Mouse (Mus musculus): ENCODE measurements around the gene Wipi1. TPM values are rescaled to one million over a fixed set of nuclear protein-coding genes. Genes with fewer than 3 reads are reported as not detected.
"Not testable (repeated sequence)": the region's sequence is repeated elsewhere in the genome, so short reads cannot be mapped to it uniquely, and the experiment has no call there.

Wipi1 gene
- total RNA-seq, 2 experiments from 2014 or later, result 59.7 to 62.2 TPM

GRCm38 (mm10) chr11:109622518-109623037 is 10.8 kb upstream of the Wipi1 start:
- intact Hi-C loops (cut with DNase I; ENCODE audit: low total_unique reads), result no loop called here

GRCm38 (mm10) chr11:109621183-109621582 is 9.4 kb upstream of the Wipi1 start:
- no peak for DNase-seq
- intact Hi-C loops (cut with DNase I; ENCODE audit: low total_unique reads), result no loop called here

More at GRCm38 (mm10) chr11:109622518-109623037, 10.8 kb upstream of the Wipi1 start:
- DNase-seq, result no peak

- intact Hi-C loops (cut with DNase I; ENCODE audit: low total_unique reads), result no loop called here
- DNase-seq, result no peak
Measured at GRCm38 (mm10) chr11:109620356-109620755, 8.6 kb upstream of the Wipi1 start.

DNA sequence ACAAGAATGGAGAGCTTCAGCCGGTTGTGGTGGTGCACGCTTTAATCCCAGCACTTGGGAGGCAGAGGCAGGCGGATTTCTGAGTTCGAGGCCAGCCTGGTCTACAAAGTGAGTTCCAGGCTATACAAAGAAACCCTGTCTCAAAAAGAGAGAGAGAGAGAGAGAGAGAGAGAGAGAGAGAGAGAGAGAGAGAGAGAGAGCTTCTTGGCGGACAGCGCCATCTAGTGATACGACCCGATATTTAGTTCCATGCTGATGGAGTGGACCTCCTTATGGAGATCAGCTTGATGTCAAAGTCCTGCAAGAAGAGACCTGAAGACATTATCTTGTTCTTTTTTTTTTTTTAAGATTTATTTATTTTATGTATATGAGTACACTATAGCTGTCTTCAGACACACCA is 7.3 kb upstream of the Wipi1 start:
- intact Hi-C loops (cut with DNase I; ENCODE audit: low total_unique reads), result not testable (repeated sequence)
- DNase-seq, result peak; percentile 52

DNA sequence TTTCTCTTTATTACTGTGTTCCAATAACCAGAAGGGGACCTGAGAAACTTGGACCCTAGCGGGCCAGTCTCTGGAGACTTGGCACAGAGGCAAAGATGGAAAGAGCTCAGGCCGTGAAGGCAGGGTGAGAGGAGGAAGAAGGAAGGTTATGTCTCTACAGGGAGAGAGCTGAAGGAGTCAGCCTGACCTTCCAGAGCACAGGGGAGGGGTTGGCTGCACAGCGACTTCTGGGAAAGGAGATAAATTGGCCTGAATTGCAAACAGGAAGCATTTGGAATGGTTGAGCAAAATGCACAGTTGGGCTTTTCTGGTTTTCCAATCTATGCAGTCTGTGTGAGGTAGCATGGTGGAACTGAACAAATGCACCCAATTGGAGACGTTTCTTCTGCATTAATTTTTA is 5.0 kb upstream of the Wipi1 start:
- intact Hi-C loops (cut with DNase I; ENCODE audit: low total_unique reads), result no loop called here

DNA sequence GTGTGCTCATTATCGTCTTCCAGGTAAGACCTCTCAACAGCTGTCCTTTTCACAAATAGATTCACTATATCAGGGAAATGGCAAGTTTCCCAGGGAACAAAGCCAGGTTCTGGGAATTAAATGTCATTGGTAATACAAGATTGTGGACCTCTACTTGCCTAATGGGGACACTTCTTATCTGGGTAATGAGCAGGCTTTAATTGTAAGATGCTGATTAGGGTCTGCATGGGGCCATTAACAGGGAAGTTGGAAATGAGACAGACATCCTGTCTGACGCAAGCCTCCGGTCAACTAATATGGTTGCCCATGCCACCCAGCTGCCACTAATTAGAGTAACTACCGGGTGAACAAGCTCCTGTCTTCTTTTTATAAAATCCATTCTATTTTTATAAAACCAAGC is 4.6 kb upstream of the Wipi1 start:
- intact Hi-C loops (cut with DNase I; ENCODE audit: low total_unique reads), result no loop called here
- no peak for DNase-seq

More for the DNA sequence above, 5.0 kb upstream of the Wipi1 start:
- DNase-seq, result no peak

DNA sequence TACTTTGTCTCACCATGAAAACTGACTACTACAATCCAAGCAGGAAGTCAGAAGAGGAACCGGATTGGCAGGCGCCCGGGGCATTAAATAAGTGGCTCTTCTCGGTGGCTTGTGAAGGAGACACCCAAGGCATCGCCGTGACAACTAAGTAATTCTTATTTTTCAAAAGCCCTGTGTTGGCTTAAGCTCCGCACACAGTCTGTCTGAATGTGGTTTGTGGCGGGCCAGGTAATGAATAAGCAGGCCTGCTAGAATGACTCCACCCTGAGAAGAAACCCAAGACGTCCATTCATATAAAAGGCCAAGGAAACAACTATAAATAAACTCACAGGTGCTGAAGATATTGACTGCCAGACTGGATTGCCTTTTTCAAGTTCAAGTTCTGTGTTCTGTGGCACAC is 3.5 kb upstream of the Wipi1 start:
- DNase-seq, result no peak
- intact Hi-C loops (cut with DNase I; ENCODE audit: low total_unique reads), result no loop called here

DNA sequence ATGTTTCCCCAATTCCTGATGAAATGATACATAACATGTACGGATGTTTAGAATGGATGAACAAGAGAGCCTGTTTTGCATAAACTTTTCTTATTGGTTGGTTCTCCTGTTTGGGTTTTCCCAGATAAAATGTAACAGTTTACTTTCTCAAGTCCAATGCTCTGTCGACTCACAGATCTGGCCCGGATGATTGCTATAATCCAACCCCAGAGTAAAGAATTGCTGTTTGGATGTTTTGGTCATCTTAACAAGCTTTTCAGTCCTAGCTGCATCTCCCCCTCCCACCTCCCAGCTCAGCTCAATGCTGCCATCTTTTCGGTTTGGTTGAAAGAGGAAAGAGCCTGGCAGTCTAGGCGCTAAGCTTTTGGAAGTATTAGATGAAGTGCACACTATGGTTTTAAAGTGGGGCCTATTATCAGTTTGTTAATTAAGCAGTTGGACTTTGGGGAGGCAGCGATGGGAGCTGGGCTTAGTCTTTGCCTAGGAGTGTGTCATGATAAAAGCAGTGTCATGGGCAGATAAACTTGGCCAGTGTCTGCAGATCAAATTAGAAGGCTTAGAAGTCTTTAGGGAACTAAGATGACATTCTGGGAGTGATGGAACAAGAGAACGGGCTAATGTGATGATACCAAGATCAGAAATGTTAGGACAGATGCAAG is 1.2 kb upstream of the Wipi1 start:
- intact Hi-C loops (cut with DNase I; ENCODE audit: low total_unique reads), result no loop called here
- no peak for DNase-seq

GRCm38 (mm10) chr11:109610795-109611302 is 918 bp downstream of the Wipi1 start:
- no peak for DNase-seq
- intact Hi-C loops (cut with DNase I; ENCODE audit: low total_unique reads), result no loop called here

DNA sequence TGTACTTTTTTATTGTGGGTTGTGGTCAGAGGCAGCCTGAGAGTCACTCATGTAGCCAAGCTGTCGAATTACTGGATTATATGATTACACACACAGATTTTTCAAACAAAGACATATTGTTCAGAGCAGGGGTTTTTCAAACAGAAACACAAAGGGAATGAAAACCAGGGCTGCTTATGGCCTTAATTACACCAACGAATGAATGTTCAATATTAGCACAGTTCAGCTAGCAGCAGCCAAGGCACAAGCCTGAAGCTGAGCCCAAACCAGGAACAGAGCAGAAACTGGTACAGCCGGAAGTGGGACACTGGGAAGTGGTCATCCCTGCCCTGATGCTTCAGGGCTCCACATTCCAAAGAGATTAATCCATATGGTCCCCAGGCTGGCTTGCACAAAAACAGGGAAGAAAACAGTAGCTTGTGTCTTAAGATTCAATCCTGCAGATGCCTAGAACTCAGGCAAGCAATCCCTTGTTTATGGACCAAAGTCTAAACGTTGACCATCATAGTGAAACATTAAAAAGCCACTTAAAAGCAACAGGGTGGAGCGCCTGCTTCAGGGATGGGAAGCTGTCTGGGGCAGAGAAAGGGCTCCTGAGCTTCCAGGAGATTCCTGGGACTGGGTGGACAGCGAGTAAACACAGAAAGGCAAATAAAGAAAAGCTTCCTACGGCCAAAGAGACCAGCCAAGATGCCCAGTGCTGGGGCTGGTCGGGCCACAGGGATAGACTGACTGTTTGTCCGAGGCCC is 1.5 kb downstream of the Wipi1 start:
- intact Hi-C loops (cut with DNase I; ENCODE audit: low total_unique reads), result no loop called here
- DNase-seq, result peak; percentile 19

DNA sequence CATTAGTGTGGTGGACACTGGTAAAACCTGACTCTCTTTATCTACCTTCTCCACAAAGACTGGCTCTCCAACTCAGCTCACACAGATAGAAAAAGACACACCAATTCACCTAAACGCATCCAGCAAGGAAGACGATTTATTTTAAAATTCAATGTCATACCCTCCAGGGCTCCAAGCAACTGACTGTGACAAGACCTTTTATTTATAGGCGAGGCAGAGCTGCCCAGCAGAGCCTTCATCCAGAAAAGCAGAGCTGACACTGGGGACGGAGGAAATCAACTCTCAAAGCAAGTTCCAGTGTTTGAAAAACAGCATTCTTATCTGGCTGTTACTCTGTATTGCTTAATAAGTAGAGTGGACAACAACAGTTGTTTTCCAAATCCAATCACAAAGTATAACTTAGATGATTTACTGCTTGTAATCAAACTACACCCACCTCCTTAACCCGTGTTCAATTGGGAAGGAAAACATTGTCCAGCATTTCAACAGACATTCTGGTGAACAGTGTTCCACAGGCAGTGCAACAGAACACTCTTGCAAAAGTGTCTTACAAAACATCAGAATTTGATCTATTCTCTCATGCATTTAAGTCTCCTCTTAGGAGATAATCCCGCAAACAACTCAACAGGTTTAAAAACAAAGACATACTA is 2.7 kb downstream of the Wipi1 start:
- DNase-seq, result no peak
- intact Hi-C loops (cut with DNase I; ENCODE audit: low total_unique reads), result no loop called here

GRCm38 (mm10) chr11:109607600-109607999 is 4.2 kb downstream of the Wipi1 start:
- intact Hi-C loops (cut with DNase I; ENCODE audit: low total_unique reads), result no loop called here
- no peak for DNase-seq

DNA sequence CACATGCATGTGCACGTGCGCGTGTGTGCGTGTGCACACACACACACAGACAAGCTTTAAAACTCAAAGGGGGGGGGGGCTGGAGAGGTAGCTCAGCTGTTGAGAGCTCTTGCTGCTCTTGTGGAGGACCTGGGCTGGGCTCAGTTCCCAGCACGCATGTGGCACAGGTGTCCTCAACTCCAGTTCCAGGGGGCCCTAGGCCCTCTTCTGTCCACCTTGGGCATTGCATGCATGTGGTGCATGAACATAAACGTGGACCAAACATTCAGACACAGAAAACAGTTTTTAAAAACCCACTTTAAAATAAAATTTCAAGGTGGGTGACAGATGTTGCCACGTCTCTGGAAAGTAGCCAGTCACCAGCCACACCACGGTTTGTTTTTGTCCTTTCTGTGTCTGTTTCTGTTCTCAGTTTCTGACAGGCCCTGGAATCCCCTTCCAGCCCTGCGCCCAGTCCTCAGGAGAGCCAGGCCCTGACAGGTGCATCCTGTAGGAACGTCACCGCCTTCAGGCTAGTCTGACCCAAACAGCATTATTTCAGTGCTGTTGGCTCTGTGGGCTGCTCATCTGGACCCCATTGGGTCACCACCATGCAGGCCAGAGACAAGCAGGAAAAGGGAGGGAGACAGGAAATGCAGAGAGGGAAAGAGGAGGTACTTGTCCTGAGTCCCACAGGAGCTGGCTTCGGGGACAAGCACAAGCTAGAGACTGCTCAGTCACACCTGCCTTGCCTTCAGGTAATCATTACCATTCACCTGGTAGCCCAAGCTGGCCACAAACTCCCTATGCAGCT is 12.8 kb downstream of the Wipi1 start:
- DNase-seq, result no peak
- intact Hi-C loops (cut with DNase I; ENCODE audit: low total_unique reads), result no loop called here

DNA sequence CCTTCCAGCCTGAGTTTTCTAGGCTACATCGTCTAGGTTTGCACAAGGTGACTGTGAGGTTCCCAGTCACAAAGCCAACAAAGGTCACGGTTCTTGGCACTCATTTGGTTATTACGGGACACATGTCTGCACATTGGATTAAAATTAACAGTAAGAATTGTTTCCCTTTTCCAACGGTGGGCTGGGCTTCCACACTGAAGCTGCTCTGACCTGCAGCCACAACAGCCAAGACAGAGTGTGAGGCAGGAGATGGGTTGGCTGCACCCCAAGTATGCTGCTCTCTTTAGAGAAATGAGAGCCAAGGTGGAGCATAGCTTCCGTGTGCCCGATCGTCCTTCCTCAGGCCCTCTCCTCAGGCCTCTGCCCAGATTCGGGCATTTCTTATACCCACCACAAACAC is 17.0 kb downstream of the Wipi1 start:
- DNase-seq, result no peak
- intact Hi-C loops (cut with DNase I; ENCODE audit: low total_unique reads), result no loop called here

GRCm38 (mm10) chr11:109593200-109593981 is 18.4 kb downstream of the Wipi1 start:
- no peak for DNase-seq
- intact Hi-C loops (cut with DNase I; ENCODE audit: low total_unique reads), result no loop called here

DNA sequence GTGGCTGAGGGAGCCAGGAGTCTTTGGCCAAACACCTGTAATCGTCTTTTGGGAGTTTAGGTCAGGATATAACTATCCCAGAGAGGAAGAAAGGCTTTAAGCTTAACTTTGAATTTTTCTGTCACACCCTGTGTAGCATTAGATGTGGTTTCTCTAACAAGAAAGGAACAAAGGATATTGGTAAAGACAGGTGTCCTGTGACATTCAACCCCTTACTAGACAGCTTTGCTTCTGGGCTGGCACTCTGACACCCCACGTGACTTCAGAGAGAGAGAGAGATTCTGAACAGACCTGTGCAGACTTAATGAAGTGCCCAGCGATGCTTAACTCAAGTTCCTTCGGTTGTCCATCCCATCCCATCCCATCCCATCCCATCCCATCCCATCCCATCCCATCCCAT is 20.3 kb downstream of the Wipi1 start:
- intact Hi-C loops (cut with DNase I; ENCODE audit: low total_unique reads), result no loop called here
- DNase-seq, result no peak

- intact Hi-C loops (cut with DNase I; ENCODE audit: low total_unique reads), result no loop called here
- no peak for DNase-seq
Measured at GRCm38 (mm10) chr11:109590012-109590411, 21.8 kb downstream of the Wipi1 start.

GRCm38 (mm10) chr11:109587638-109588374 is 24.0 kb downstream of the Wipi1 start:
- intact Hi-C loops (cut with DNase I; ENCODE audit: low total_unique reads), result no loop called here
- no peak for DNase-seq

Data from gastrocnemius, postnatal 14 days (tissue).